Mouse (Mus musculus): Measurements from ENCODE around the gene Bicdl1. TPM values are rescaled to one million over a fixed set of nuclear protein-coding genes. Genes with fewer than 3 reads are reported as not detected.

The Bicdl1 gene
- polyA plus RNA-seq, 1 experiment from 2014 or later: 10.7 TPM

GRCm38 (mm10) chr5:115631505-115632357 lies 99.7 kb downstream of the Bicdl1 start, which contains the start of gene Rab35:
TSS of gene Rab35 (plus strand) at chr5:115631908.
- H3K27me3 ChIP-seq (ENCODE audit: insufficient read depth, low read length): no peaks in the 10 kb centered on the region
- peak within 1 kb of the TSS; percentile 79 for H3K27ac ChIP-seq (ENCODE audit: low read depth)
- peak; percentile 22; the same call in 1 of the 2 replicates for TF ChIP-seq CTCF (IDR thresholded peaks at IDR 0.05; ENCODE audit: low read depth)
- WGBS: under 1% methylated on average over 89 of the region's 125 CpGs
- no peaks in the 10 kb centered on the region for H3K9me3 ChIP-seq (ENCODE audit: low read depth, low read length)
- H3K4me1 ChIP-seq (ENCODE audit: insufficient read depth): peaks cover 8% of the 10 kb centered on the region
- ATAC-seq (ENCODE audit: insufficient read depth) (peak; percentile 84), DNase-seq (peak; percentile 98)
- H3K4me3 ChIP-seq (ENCODE audit: low read depth, low read length): peak within 1 kb of the TSS; percentile 84
- H3K4me2 ChIP-seq: peak within 1 kb of the TSS; percentile 75
- H3K9ac ChIP-seq: peak within 1 kb of the TSS; percentile 89
- H3K36me3 ChIP-seq (ENCODE audit: insufficient read depth): 0 out of 2 replicates have a peak, but pooled peaks cover 14% of the 10 kb centered on the region

GRCm38 (mm10) chr5:115630291-115630690 lies 101.1 kb downstream of the Bicdl1 start:
- H3K36me3 ChIP-seq (ENCODE audit: insufficient read depth): 0 out of 2 replicates have a peak, but pooled peaks cover 8% of the 10 kb centered on the region
- H3K4me3 ChIP-seq (ENCODE audit: low read depth, low read length): 0 out of 2 replicates have a peak overlapping the region, but pooled peaks have one; percentile 84
- TF ChIP-seq CTCF (IDR thresholded peaks at IDR 0.05; ENCODE audit: low read depth): no peak
- DNase-seq (no peak), ATAC-seq (ENCODE audit: insufficient read depth) (no peak)
- peak overlapping the region; percentile 75 for H3K4me2 ChIP-seq
- no peaks in the 10 kb centered on the region for H3K27me3 ChIP-seq (ENCODE audit: insufficient read depth, low read length)
- H3K4me1 ChIP-seq (ENCODE audit: insufficient read depth): peaks cover 6% of the 10 kb centered on the region
- no peak overlapping the region; the same call in 1 of the 2 replicates for H3K9ac ChIP-seq
- no peaks in the 10 kb centered on the region for H3K9me3 ChIP-seq (ENCODE audit: low read depth, low read length)
- no peak overlapping the region for H3K27ac ChIP-seq (ENCODE audit: low read depth)
- WGBS: 40% methylated on average over 5 of the region's 5 CpGs

- H3K27ac ChIP-seq (ENCODE audit: low read depth): no peak overlapping the region
- H3K9ac ChIP-seq: no peak overlapping the region
- H3K36me3 ChIP-seq (ENCODE audit: insufficient read depth): 0 out of 2 replicates have a peak, but pooled peaks cover 7% of the 10 kb centered on the region
- ATAC-seq (ENCODE audit: insufficient read depth) (no peak), DNase-seq (no peak)
- no peak overlapping the region for H3K4me2 ChIP-seq
- no peak for TF ChIP-seq CTCF (IDR thresholded peaks at IDR 0.05; ENCODE audit: low read depth)
- H3K27me3 ChIP-seq (ENCODE audit: insufficient read depth, low read length): no peaks in the 10 kb centered on the region
- peaks cover 6% of the 10 kb centered on the region for H3K4me1 ChIP-seq (ENCODE audit: insufficient read depth)
- H3K4me3 ChIP-seq (ENCODE audit: low read depth, low read length): no peak overlapping the region
- 84% methylated on average over 4 of the region's 4 CpGs for WGBS
- no peaks in the 10 kb centered on the region for H3K9me3 ChIP-seq (ENCODE audit: low read depth, low read length)
Observed at GRCm38 (mm10) chr5:115629672-115630071, 101.7 kb downstream of the Bicdl1 start.

GRCm38 (mm10) chr5:115628083-115628482 lies 103.3 kb downstream of the Bicdl1 start:
- Histone ChIP-seq H3K4me1 (ENCODE audit: insufficient read depth) (peaks cover 4% of the 10 kb centered on the region; the same call in 1 of the 2 replicates), H3K9me3 (ENCODE audit: low read depth, low read length) (no peaks in the 10 kb centered on the region), H3K4me3 (ENCODE audit: low read depth, low read length) (no peak overlapping the region), H3K36me3 (ENCODE audit: insufficient read depth) (peaks cover 6% of the 10 kb centered on the region; the same call in 1 of the 2 replicates), H3K27me3 (ENCODE audit: insufficient read depth, low read length) (no peaks in the 10 kb centered on the region), H3K27ac (ENCODE audit: low read depth) (no peak overlapping the region), H3K9ac (no peak overlapping the region; the same call in 1 of the 2 replicates), H3K4me2 (no peak overlapping the region)
- no peak for DNase-seq
- 68% methylated on average over 8 of the region's 8 CpGs for WGBS
- ATAC-seq (ENCODE audit: insufficient read depth): no peak
- TF ChIP-seq CTCF (IDR thresholded peaks at IDR 0.05; ENCODE audit: low read depth): no peak

- 84% methylated on average over 10 of the region's 10 CpGs for WGBS
- Histone ChIP-seq H3K27ac (ENCODE audit: low read depth) (no peak overlapping the region), H3K27me3 (ENCODE audit: insufficient read depth, low read length) (no peaks in the 10 kb centered on the region), H3K4me1 (ENCODE audit: insufficient read depth) (no peaks in the 10 kb centered on the region), H3K36me3 (ENCODE audit: insufficient read depth) (peaks cover 17% of the 10 kb centered on the region), H3K9me3 (ENCODE audit: low read depth, low read length) (no peaks in the 10 kb centered on the region), H3K4me2 (no peak overlapping the region; the same call in 1 of the 2 replicates), H3K9ac (no peak overlapping the region), H3K4me3 (ENCODE audit: low read depth, low read length) (no peak overlapping the region)
- DNase-seq (no peak), ATAC-seq (ENCODE audit: insufficient read depth) (no peak)
- no peak for TF ChIP-seq CTCF (IDR thresholded peaks at IDR 0.05; ENCODE audit: low read depth)
Observed at GRCm38 (mm10) chr5:115626237-115626886, 105.1 kb downstream of the Bicdl1 start.

GRCm38 (mm10) chr5:115623694-115624440 lies 107.6 kb downstream of the Bicdl1 start:
- no peaks in the 10 kb centered on the region for H3K27me3 ChIP-seq (ENCODE audit: insufficient read depth, low read length)
- no peak for TF ChIP-seq CTCF (IDR thresholded peaks at IDR 0.05; ENCODE audit: low read depth)
- WGBS: 83% methylated on average over 9 of the region's 9 CpGs
- ATAC-seq (ENCODE audit: insufficient read depth) (no peak), DNase-seq (no peak)
- H3K4me3 ChIP-seq (ENCODE audit: low read depth, low read length): no peak overlapping the region
- H3K9me3 ChIP-seq (ENCODE audit: low read depth, low read length): no peaks in the 10 kb centered on the region
- no peak overlapping the region for H3K9ac ChIP-seq
- no peak overlapping the region for H3K4me2 ChIP-seq
- H3K4me1 ChIP-seq (ENCODE audit: insufficient read depth): no peaks in the 10 kb centered on the region
- H3K36me3 ChIP-seq (ENCODE audit: insufficient read depth): peaks cover 42% of the 10 kb centered on the region
- no peak overlapping the region for H3K27ac ChIP-seq (ENCODE audit: low read depth)

All from lung, embryonic 14.5 days (tissue).